Mouse (Mus musculus): ENCODE results near the gene Slc22a13. TPM values are rescaled to one million over a fixed set of nuclear protein-coding genes. Genes with fewer than 3 reads are reported as not detected.
A peak's percentile ranks its signal among the peaks of the same experiment; 100 is the strongest.
"Not testable (repeated sequence)": the region's sequence is repeated elsewhere in the genome, so short reads cannot be mapped to it uniquely, and the experiment has no call there.

Gene Slc22a13
- total RNA-seq (2015; ENCODE audit: low replicate concordance): not detected in 2 replicates
- not detected in 2 replicates for total RNA-seq (2017; ENCODE audit: low replicate concordance)

DNA sequence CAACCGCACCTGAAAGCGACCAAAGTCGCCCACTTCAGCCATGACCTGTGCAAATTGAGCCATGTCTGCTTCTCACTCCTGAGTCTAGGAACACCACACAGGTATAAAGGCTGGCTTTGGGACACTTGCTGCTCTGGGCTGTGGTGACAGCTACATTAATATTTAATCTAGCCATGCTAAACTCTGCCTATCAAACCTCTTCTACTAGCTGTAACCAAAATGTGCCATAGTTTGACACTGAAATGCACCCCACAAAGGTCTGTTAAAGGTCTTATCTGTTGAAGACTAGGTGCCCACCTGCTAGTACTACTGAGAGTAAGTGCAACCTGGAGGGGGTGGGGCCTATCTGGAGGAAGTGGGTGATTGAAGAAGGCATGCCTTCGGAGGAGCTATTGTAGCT lies at the start of gene Slc22a13:
Slc22a13 (minus strand) TSS at position 101 of the 400 bp plus-strand sequence.
- ATAC-seq (replicated peaks; ENCODE audit: low FRiP score, poor library complexity, severe bottlenecking): no peak

DNA sequence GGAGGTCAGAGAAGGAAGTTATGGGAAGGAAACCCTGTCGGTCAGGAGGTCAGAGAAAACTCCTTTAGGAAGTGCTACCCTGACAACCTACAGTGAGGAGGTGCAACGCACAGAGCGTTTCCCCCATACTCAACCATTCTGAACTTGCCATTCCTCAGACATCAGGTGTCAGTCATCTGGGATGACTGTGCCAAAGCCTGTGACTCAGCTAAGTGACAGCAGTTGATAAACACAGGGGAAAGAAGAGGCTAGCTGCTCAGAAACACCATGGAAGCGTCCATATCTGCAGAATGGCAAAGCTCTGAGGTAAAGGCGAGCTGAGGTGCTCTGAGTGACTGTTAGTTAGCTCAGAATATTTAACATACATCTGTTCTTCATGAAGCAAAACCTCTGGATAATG lies 49.2 kb upstream of the Slc22a13 start:
- no peak for ATAC-seq (replicated peaks; ENCODE audit: low FRiP score, poor library complexity, severe bottlenecking)

DNA sequence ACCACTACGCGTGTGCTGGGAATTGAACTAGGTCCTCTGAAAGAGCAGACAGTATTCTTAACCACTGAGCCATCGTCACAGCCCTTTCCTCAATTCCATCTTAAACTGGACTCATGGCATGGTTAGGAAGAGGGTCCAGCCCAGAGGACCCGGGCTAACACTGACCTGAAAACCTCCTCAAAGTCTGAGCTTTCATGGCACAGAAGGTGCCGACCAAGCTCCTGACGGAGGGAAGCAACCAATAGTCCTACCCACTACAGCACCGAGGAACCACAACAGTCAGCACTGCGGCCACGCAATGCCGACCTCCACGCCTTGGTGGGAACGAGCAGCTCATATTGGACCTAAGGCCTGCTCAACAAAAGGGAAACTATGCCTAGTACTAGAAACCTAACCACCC lies 47.3 kb upstream of the Slc22a13 start:
- ATAC-seq (replicated peaks; ENCODE audit: low FRiP score, poor library complexity, severe bottlenecking): no peak

DNA sequence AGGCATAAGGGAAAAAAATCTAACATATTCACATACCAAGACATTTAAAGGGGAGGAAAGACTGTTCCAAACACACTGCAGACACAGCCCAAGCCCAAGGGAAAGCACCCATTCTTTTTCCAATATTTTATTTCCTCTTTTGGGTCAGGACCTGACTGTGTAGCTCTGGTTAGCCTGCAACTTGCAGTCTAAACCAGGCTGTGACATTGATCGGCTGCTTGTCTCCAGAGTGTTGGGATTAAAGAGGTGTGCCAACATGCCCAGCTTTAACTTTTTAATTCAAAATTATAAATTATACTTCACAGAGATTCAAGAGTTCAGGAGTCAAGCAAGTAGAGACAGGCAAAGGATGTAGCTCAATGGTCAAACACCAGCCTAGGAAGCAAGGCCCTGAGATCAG lies 46.2 kb upstream of the Slc22a13 start:
- ATAC-seq (replicated peaks; ENCODE audit: low FRiP score, poor library complexity, severe bottlenecking): no peak

GRCm38 (mm10) chr9:119254187-119254586 lies 45.3 kb upstream of the Slc22a13 start:
- ATAC-seq (replicated peaks; ENCODE audit: low FRiP score, poor library complexity, severe bottlenecking): no peak

- ATAC-seq (replicated peaks; ENCODE audit: low FRiP score, poor library complexity, severe bottlenecking): no peak
These were observed 39.1 kb upstream of the Slc22a13 start for GRCm38 (mm10) chr9:119247996-119248395.

DNA sequence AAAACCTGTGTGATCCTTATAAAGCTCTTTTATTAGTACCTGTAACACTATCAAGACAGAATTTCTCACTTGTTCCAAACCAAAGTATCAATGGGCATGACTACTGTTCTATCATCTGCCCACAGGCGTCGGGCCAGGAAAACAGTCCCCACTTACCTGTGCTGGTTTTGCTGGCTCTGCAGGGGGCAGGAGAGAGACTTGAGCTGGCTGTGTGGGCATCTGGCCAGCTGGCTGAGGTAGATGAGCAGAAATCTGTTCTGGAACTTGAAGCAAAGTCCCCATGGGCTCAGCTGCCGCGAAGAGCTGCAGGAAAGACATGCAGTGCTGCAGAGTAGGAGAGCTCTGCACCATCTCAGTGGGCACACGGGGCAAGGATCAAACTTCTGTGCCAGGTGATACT lies 37.9 kb upstream of the Slc22a13 start:
- ATAC-seq (replicated peaks; ENCODE audit: low FRiP score, poor library complexity, severe bottlenecking): 0 out of 2 replicates have a peak, but pooled peaks have one; percentile 30

GRCm38 (mm10) chr9:119243981-119244380 lies 35.1 kb upstream of the Slc22a13 start:
- no peak for ATAC-seq (replicated peaks; ENCODE audit: low FRiP score, poor library complexity, severe bottlenecking)

DNA sequence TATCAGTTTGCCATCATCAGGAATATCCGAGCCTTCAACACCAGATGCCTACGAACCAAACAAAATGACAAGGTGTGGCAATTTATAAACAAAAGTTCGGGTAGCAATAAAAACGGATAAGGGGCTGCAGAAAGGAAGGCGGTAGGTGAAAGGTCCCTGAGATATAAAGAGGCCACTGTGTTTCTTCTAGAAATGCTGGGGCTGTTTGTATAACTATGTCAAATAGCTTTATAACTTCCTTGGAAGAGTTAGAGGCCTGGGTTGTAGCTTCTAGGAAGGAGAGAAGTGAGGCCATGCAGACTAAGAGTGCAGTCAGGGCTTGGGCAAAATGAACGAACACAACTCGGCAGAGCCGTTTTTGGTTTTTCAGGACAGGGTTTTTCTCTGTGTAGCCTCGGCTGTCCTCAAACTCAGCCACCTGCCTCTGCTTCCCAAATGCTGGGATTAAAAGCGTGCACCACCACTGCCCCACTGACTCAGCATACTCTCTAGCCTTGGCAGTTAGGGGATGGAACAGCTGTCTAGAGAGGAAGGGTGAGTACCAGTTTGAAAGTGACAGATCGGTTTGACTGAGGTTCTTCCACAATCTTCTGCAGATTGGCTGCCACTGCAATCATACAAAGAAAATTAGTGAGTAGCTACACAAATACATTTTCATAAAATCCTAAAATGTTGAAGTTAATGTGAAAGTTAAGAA lies 32.4 kb upstream of the Slc22a13 start:
- no peak for ATAC-seq (replicated peaks; ENCODE audit: low FRiP score, poor library complexity, severe bottlenecking)

- ATAC-seq (replicated peaks; ENCODE audit: low FRiP score, poor library complexity, severe bottlenecking): no peak
These were observed 31.5 kb upstream of the Slc22a13 start for GRCm38 (mm10) chr9:119240286-119240997.

DNA sequence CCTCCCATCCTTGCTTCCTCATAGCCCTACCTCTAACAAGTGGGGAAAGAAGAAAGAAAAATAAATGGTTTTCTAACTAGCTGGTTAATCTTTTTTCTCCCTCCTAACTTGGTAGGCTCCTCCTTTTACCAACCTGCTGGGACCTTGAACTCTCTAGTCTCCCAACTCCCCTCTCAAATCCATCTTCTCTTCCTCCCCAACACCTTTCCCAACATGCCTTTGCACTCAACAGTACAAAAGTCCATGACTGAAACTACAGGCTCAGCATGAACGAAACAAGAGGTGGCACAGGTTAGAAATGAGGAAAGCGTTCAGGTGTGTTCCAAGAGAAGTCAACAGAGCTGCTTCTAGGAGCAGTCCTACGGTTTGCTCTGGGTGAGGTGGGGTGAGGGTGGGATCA lies 30.4 kb upstream of the Slc22a13 start:
- ATAC-seq (replicated peaks; ENCODE audit: low FRiP score, poor library complexity, severe bottlenecking): no peak

GRCm38 (mm10) chr9:119238796-119239195 lies 29.9 kb upstream of the Slc22a13 start:
- no peak for ATAC-seq (replicated peaks; ENCODE audit: low FRiP score, poor library complexity, severe bottlenecking)

- ATAC-seq (replicated peaks; ENCODE audit: low FRiP score, poor library complexity, severe bottlenecking): no peak
These were observed 22.7 kb upstream of the Slc22a13 start for GRCm38 (mm10) chr9:119231552-119231951.

GRCm38 (mm10) chr9:119230829-119231228 lies 21.9 kb upstream of the Slc22a13 start:
- no peak for ATAC-seq (replicated peaks; ENCODE audit: low FRiP score, poor library complexity, severe bottlenecking)

DNA sequence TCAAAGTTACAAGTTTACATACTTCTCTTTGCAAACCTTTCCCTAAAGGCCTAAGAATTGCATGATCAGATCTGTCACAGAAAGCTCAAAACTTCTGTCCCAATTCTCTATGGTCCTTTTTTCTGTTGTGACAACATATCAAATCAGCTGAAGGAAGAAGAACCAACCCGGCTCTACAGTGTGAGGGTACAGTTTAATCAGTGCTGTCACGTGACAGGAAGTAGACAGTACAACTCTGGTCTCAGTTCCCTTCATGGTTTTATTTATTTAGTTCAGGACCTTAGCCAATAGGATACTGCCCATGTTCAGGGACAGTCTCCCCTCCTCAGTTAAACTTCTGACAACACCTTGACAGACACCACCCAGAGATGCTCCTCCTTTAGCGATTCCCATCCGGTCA lies 11.4 kb upstream of the Slc22a13 start:
- ATAC-seq (replicated peaks; ENCODE audit: low FRiP score, poor library complexity, severe bottlenecking): no peak

DNA sequence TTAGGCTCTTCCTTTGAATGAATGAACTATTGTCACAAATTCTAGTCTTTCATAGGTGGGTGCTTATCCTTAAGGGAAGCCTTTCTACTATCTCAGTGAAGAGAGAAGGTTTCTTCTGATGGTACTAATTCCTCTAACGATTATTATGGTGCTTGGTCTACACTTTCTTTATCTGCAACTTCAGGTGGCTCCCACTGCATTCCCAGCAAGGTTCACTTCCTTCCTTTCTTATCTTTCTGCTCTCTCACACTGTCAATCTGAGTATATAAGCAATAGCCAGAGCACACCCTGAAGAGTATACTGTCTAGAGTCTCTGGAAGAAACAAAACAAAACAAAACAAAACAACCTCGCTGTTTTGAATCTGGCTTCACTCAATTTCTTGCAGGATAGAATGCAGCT lies 10.8 kb upstream of the Slc22a13 start:
- no peak for ATAC-seq (replicated peaks; ENCODE audit: low FRiP score, poor library complexity, severe bottlenecking)

- ATAC-seq (replicated peaks; ENCODE audit: low FRiP score, poor library complexity, severe bottlenecking): not testable (repeated sequence)
These were observed 6.4 kb upstream of the Slc22a13 start for GRCm38 (mm10) chr9:119215341-119215740.

- no peak for ATAC-seq (replicated peaks; ENCODE audit: low FRiP score, poor library complexity, severe bottlenecking)
These were observed 5.7 kb upstream of the Slc22a13 start for GRCm38 (mm10) chr9:119214601-119215000.

DNA sequence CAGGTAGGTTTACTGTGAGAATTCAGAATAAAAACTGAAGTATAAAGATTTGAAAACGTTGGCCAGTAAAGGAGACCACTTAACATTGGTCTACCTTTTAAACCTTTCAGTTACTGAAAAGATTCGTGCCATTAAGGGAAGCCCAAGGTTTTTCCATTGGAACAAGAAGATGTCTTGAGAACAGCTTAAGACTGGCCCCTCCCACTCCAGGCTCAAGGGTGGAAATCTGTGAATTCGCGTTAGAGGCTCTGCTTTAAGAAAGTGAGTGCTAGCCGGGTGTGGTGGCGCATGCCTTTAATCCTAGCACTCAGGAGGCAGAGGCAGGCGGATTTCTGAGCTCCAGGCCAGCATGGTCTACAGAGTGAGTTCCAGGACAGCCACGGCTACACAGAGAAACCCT lies 4.1 kb upstream of the Slc22a13 start:
- ATAC-seq (replicated peaks; ENCODE audit: low FRiP score, poor library complexity, severe bottlenecking): no peak

GRCm38 (mm10) chr9:119207113-119207512 lies 1.8 kb downstream of the Slc22a13 start:
- no peak for ATAC-seq (replicated peaks; ENCODE audit: low FRiP score, poor library complexity, severe bottlenecking)

DNA sequence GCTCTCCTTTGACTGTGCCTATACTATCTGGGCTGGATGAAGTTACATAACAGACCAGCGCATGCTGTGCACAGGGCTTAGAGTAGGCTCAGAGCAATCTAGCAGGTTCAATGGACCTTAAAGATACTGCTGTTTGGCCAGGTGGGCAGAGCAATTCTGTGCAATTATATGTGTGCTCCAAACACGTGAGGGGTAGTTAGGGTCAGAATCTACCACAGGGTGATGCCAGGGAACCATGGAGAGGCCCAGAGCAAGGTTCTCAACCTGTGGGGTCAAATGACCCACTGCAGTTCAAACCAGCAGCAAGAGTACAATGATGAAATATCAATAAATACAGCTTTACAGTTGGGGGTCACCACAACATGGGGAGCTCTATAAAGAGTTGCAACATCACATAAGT lies 2.2 kb downstream of the Slc22a13 start:
- ATAC-seq (replicated peaks; ENCODE audit: low FRiP score, poor library complexity, severe bottlenecking): no peak
